Mouse (Mus musculus): Measurements from ENCODE around the gene Dok1. TPM values are rescaled to one million over a fixed set of nuclear protein-coding genes. Genes with fewer than 3 reads are reported as not detected.

The Dok1 gene
- polyA plus RNA-seq, 1 experiment, result 256 TPM

- Histone ChIP-seq H3K9me3 (no peaks in the 10 kb centered on the region), H3K4me3 (replicated peaks) (peak overlapping the region; percentile 92), H3K36me3 (replicated peaks; ENCODE audit: low read length) (peaks cover 53% of the 10 kb centered on the region), H3K27me3 (replicated peaks) (no peaks in the 10 kb centered on the region), H3K4me1 (peaks cover 89% of the 10 kb centered on the region)
- no peak for TF ChIP-seq GATA1 (IDR thresholded peaks at IDR 0.05; ENCODE audit: borderline replicate concordance, low read length)
- no peak for TF ChIP-seq FLI1 (IDR thresholded peaks at IDR 0.05; ENCODE audit: low read length)
Measured at GRCm38 (mm10) chr6:83031921-83032590, 1.2 kb downstream of the Dok1 start.

- TF ChIP-seq FLI1 (IDR thresholded peaks at IDR 0.05; ENCODE audit: low read length) (no peak), GATA1 (IDR thresholded peaks at IDR 0.05; ENCODE audit: borderline replicate concordance, low read length) (no peak)
- Histone ChIP-seq H3K27me3 (replicated peaks) (no peaks in the 10 kb centered on the region), H3K4me3 (replicated peaks) (peak overlapping the region; percentile 92), H3K4me1 (peaks cover 91% of the 10 kb centered on the region), H3K36me3 (replicated peaks; ENCODE audit: low read length) (peaks cover 53% of the 10 kb centered on the region), H3K9me3 (no peaks in the 10 kb centered on the region)
Measured at GRCm38 (mm10) chr6:83031111-83031510, 2.2 kb downstream of the Dok1 start.

- Histone ChIP-seq H3K4me3 (replicated peaks) (peak overlapping the region; percentile 50), H3K9me3 (no peaks in the 10 kb centered on the region), H3K4me1 (peaks cover 89% of the 10 kb centered on the region), H3K36me3 (replicated peaks; ENCODE audit: low read length) (peaks cover 46% of the 10 kb centered on the region), H3K27me3 (replicated peaks) (no peaks in the 10 kb centered on the region)
- TF ChIP-seq GATA1 (IDR thresholded peaks at IDR 0.05; ENCODE audit: borderline replicate concordance, low read length) (no peak), FLI1 (IDR thresholded peaks at IDR 0.05; ENCODE audit: low read length) (no peak)
Measured at GRCm38 (mm10) chr6:83029777-83030176, 3.5 kb downstream of the Dok1 start.

GRCm38 (mm10) chr6:83027706-83028105 lies 5.6 kb downstream of the Dok1 start:
- Histone ChIP-seq H3K27me3 (replicated peaks) (no peaks in the 10 kb centered on the region), H3K4me3 (replicated peaks) (peak overlapping the region; percentile 83), H3K9me3 (no peaks in the 10 kb centered on the region), H3K36me3 (replicated peaks; ENCODE audit: low read length) (peaks cover 45% of the 10 kb centered on the region), H3K4me1 (peaks cover 95% of the 10 kb centered on the region)
- no peak for TF ChIP-seq FLI1 (IDR thresholded peaks at IDR 0.05; ENCODE audit: low read length)
- TF ChIP-seq GATA1 (IDR thresholded peaks at IDR 0.05; ENCODE audit: borderline replicate concordance, low read length), result no peak

- TF ChIP-seq FLI1 (IDR thresholded peaks at IDR 0.05; ENCODE audit: low read length), result no peak
- Histone ChIP-seq H3K4me3 (replicated peaks) (peak overlapping the region; percentile 83), H3K36me3 (replicated peaks; ENCODE audit: low read length) (peaks cover 41% of the 10 kb centered on the region), H3K4me1 (peaks cover 97% of the 10 kb centered on the region), H3K27me3 (replicated peaks) (no peaks in the 10 kb centered on the region), H3K9me3 (no peaks in the 10 kb centered on the region)
Measured at GRCm38 (mm10) chr6:83027293-83027692, 6.0 kb downstream of the Dok1 start.

- Histone ChIP-seq H3K4me3 (replicated peaks) (peak overlapping the region; percentile 14), H3K4me1 (peaks cover 97% of the 10 kb centered on the region), H3K36me3 (replicated peaks; ENCODE audit: low read length) (peaks cover 20% of the 10 kb centered on the region), H3K27me3 (replicated peaks) (no peaks in the 10 kb centered on the region), H3K9me3 (no peaks in the 10 kb centered on the region)
- TF ChIP-seq GATA1 (IDR thresholded peaks at IDR 0.05; ENCODE audit: borderline replicate concordance, low read length), result no peak
Measured at GRCm38 (mm10) chr6:83025221-83025620, 8.1 kb downstream of the Dok1 start.

- H3K36me3 ChIP-seq (replicated peaks; ENCODE audit: low read length), result peaks cover 16% of the 10 kb centered on the region
- no peak for TF ChIP-seq GATA1 (IDR thresholded peaks at IDR 0.05; ENCODE audit: borderline replicate concordance, low read length)
- no peak for TF ChIP-seq FLI1 (IDR thresholded peaks at IDR 0.05; ENCODE audit: low read length)
- no peaks in the 10 kb centered on the region for H3K27me3 ChIP-seq (replicated peaks)
- H3K9me3 ChIP-seq, result no peaks in the 10 kb centered on the region
- peak overlapping the region; percentile 38 for H3K4me3 ChIP-seq (replicated peaks)
- peaks cover 97% of the 10 kb centered on the region for H3K4me1 ChIP-seq
Measured at GRCm38 (mm10) chr6:83024421-83024820, 8.8 kb downstream of the Dok1 start.

- peak overlapping the region; percentile 38 for H3K4me3 ChIP-seq (replicated peaks)
- H3K36me3 ChIP-seq (replicated peaks; ENCODE audit: low read length), result peaks cover 14% of the 10 kb centered on the region
- H3K27me3 ChIP-seq (replicated peaks), result no peaks in the 10 kb centered on the region
- peaks cover 96% of the 10 kb centered on the region for H3K4me1 ChIP-seq
- H3K9me3 ChIP-seq, result no peaks in the 10 kb centered on the region
- no peak for TF ChIP-seq FLI1 (IDR thresholded peaks at IDR 0.05; ENCODE audit: low read length)
- TF ChIP-seq GATA1 (IDR thresholded peaks at IDR 0.05; ENCODE audit: borderline replicate concordance, low read length), result no peak
Measured at GRCm38 (mm10) chr6:83023786-83024185, 9.5 kb downstream of the Dok1 start.

- Histone ChIP-seq H3K27me3 (replicated peaks) (no peaks in the 10 kb centered on the region), H3K36me3 (replicated peaks; ENCODE audit: low read length) (peaks cover 18% of the 10 kb centered on the region), H3K4me3 (replicated peaks) (no peak overlapping the region), H3K4me1 (peaks cover 95% of the 10 kb centered on the region), H3K9me3 (peaks cover 7% of the 10 kb centered on the region)
- no peak for TF ChIP-seq GATA1 (IDR thresholded peaks at IDR 0.05; ENCODE audit: borderline replicate concordance, low read length)
- TF ChIP-seq FLI1 (IDR thresholded peaks at IDR 0.05; ENCODE audit: low read length), result no peak
Measured at GRCm38 (mm10) chr6:83023008-83023407, 10.3 kb downstream of the Dok1 start.

- no peak for TF ChIP-seq GATA1 (IDR thresholded peaks at IDR 0.05; ENCODE audit: borderline replicate concordance, low read length)
- TF ChIP-seq FLI1 (IDR thresholded peaks at IDR 0.05; ENCODE audit: low read length), result no peak
- Histone ChIP-seq H3K9me3 (peaks cover 13% of the 10 kb centered on the region), H3K4me3 (replicated peaks) (peak overlapping the region; percentile 70), H3K27me3 (replicated peaks) (no peaks in the 10 kb centered on the region), H3K36me3 (replicated peaks; ENCODE audit: low read length) (peaks cover 31% of the 10 kb centered on the region), H3K4me1 (peaks cover 91% of the 10 kb centered on the region)
Measured at GRCm38 (mm10) chr6:83020836-83021593, 12.3 kb downstream of the Dok1 start.

All from megakaryocyte, embryonic 14.5 days (primary cell).